Mouse (Mus musculus) frontal cortex, postnatal 14 days (tissue): ENCODE results near the gene Fut1.

Experiments
- DNase-seq, 2 experiments: peaks; one replicate each; pipeline ENCODE4 v3.0.0; 2022; ENCODE audit warnings: low spot score in 2 of 2

Fut1 gene

DNA sequence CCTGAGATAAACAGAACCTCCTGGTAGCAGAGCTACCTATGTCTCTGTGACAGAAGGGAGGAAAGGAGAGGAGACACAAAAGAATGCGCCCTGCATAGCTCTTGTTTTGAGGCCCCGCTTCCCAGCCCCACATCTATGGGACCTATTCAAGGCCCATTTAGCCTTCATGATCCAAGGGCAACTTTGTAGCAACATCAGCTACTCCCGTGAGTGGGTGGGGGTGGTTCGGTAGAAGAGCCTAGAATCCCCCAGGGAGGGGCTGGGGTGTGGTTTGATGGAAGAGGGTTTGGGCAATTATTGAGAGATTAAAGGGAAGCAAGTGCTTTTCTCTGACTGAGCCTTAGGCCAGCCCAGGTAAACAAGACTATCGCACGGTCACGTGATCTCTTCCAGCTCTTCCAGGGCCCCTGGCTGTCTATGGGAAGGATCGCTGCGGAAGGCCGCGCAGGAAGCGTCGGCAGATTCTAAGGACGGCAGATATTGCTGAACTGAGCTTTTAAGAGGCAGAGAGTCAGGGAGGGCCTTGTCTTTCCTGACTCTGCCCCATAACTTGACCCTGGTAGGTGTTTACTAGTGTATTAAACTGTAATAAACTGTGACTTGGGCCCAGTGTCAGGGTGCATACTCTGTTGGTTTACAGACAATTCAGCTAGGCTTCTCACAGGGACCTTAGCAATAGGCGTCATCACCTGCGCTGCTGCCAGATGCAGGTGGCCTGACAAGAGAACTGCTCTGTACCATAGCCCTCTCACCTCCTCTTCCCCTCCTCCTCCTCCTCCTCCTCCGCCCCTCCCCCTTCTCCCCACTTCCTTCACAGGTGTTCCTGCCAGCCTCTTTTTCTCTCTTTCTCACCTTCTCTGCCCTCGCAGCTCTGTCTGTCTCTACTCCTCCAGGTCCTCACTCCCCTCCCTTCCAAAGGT lies 17.9 kb upstream of the Fut1 start:
- no peak for DNase-seq

DNA sequence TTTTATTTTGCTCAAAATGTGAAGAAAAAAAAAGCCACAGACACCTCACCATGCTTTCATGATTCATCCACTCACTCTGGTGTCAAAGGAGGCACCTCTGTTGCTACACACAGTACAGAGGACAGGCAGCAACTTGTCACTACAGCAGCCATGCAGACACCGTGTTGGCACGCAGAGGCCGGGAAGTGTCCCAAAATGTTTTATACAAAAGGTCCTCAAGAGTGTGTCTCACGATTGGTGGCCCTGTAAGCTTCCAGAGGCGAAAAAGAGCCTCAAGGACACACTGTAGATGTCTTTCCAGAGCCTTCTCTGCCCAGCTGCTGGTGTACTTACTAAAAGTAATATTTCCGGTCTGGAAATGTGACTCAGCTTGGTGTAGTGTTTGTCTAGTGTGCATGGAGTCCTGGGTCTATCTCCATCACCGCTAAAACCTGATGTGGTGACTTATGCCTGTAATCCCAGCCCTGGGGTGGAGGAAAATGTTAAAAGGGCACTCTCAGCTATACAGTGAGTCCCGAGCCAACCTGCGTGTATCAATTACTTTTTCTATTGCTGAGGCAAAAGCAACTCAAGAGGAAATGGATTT lies 11.3 kb upstream of the Fut1 start:
- DNase-seq: no peak

DNA sequence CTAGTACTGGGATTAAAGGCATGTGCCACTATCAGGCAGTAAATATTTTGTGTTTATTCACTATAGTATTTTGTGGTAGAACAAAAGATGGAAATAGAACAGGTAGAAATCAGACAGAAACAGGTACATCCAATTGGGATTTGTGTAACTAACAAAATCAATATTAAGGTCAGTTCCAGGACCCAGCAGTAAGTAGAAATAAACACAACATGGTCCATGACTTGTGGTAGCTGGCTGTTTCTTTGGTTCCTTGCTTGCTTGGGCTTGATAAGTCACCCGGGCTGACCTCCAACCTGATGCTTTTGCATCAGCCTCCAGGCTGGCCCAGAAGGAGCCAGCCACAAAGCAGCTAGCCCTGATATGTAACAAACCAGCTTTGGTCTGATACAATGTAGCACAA lies 7.6 kb upstream of the Fut1 start:
- DNase-seq: no peak

DNA sequence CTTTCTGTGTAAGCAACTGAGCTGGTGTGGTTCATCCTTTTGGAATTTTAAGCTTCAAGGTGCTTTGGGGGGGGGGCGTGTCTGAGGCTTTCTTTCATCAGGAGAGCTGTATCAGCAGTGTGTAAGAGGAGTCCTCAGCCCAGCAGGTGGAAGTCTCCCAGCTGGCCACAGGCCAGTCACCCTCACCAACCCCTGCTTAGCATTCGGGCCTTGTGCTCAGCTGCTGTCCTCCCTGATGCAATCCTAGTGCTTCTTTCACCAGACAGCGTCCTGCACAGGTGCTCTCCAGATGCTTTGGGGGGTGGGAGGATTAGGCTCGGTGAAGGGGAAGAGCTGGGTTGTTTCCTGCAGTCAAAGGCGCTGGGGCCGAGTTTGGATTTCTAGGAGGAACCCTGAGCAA lies 812 bp upstream of the Fut1 start:
- no peak for DNase-seq

DNA sequence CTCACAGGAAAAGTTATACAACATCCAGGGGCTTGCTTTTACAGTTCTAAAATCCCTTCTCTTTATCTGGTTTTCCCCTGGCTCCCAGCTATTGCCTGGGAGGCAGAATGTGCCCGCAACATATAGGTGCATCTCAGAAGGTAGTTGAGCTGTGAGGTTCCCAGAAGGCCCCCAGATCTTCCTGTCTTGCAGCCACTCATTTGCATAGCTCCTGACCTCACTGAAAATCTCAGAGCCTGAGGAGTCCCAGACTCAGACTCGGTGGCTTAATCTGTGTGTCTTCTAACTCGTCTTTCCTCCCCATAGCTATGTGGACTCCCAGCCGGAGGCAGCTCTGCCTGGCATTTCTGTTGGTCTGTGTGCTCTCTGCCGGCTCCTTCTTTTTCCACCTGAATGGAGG lies 1.2 kb downstream of the Fut1 start:
- DNase-seq: no peak

DNA sequence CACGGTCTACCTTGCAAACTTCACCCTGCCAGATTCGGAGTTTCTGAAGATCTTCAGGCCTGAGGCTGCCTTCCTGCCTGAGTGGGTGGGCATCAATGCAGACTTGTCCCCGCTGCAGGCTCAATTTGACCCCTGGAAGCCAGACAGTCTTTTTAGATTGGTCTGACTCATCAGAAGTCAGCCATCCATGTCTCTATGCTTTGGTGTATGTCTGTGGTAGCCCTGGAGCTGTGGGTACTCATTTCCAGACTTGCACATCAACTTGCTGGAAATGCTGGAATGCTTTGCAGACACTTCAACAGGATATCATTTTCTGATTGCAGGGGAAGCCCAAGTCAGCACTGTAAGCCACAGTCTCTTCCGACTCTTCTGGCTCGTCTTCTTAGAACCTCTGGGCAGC lies 2.5 kb downstream of the Fut1 start:
- no peak for DNase-seq

DNA sequence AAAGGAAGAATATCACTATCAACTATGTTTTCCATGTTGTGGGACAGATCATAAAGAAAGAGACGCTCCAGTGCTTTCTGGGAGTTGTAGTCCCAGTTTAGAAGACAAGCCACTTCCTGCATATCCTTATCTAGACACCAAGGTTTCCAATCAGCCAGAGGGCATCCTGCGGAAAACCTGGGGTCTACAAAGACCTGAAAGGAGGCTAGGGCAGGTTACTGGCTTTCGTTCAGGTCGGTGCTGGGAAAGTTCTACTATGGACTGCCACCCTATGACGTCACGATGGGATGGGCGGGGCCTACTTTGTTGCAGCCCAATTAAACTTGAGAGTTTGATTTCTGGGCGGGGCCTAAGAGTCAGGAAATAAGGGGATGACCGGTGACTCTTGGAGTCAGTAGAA lies 4.4 kb downstream of the Fut1 start, which contains the start of gene Izumo1:
Gene Izumo1, plus strand, starts transcription at position 369 of the 400 bp plus-strand sequence.
- DNase-seq: no peak

DNA sequence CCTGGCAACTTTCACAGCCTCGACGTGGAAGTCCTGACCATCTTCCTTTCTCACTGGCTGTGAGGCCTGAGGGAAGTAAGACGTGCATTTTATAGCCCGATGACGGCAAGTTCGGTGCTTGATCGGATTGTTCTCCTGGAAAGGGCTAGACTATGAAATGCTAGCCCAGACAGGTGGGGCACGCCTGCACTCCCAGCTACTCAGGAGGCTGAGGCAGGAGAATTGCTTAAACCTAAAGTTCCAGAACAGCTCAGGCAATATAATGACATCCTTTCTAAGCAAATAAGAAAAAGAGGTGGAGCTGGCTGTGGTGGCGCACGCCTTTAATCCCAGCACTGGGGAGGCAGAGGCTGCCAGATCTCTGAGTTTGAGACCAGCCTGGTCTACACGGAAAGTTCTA lies 6.4 kb downstream of the Fut1 start:
- no peak for DNase-seq

DNA sequence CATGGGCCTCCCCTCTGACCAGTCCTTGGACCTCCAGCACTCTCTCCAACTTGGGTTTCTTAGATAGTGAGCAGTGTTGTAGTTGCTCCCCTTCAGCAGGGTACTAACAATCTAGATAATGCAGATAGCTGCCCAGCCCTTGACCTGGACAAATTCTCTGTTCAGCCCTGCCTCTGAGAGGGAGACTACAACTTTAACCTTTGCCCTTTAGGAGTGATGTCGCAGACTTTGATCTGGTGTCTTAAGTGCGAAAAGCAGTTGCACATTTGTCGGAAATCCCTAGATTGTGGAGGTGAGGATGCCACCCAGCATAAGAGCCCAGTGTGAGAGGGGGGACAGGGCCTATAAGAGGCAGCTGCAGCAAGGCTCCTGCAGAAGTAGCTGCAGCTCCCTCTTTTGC lies 7.6 kb downstream of the Fut1 start:
- DNase-seq: no peak

DNA sequence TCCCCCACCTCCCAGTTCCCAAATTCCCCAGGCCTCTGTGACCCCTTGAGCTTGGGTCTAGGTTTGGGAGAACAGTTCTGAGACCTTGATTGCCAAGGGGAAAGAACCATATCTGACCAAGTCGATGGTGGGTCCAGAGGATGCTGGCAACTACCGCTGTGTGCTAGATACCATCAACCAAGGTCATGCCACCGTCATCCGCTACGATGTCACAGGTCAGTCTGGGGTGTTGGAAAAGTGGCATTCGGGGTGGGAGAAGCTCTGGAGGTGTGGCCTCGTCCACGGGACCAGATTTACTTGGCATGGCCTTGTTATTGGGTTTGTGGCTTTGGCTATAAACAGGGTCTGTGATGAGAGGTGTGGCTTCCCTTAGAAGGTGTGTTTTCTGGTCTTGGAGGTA lies 8.4 kb downstream of the Fut1 start:
- DNase-seq: no peak

DNA sequence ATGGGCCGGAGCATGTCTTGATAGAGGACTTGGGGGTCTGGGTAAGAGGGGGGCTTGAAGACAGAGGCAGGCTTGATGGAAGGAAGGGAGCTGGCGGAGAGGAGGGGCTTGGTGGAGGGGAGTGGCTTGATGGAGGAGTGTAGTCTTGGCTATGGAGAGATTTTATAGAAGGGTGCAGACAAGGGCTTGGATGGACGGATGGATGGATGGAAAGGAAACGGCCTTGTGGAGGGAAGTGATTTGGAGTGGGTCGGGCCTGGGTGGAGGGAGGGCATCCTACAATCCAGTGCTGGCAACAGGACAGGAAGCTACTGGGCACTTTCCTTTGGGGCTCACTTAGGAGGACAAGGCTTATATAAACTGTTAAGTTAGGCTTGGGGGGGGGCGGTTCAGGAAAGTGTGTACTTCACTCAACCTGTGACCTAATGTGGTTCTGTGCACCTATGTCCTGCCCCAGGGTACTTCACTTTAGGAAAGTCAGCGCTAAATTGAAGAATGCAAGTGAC lies 9.5 kb downstream of the Fut1 start:
- DNase-seq: no peak

DNA sequence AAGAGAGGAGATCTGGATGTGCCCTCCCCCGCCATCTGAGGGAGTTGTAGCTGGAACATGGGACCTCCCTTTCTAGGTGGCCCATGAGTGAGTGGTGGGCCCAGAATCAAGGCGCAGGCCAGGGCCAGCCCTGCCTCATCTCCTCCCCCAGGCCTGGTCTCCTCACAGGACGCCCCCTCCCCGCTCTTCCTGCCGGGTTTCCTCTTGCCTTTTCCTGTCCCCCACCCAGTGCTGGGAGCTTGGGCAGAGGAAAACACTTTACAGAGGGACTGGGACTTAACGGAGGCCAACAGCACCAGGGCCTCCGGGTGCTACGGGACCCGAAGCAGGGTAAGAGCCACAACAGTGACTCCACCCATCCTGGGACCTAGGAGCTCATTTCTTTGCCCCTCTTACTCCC lies 10.2 kb downstream of the Fut1 start, which contains the start of gene Rasip1:
Gene Rasip1, plus strand, starts transcription at position 228 of the 400 bp plus-strand sequence.
- DNase-seq: no peak

DNA sequence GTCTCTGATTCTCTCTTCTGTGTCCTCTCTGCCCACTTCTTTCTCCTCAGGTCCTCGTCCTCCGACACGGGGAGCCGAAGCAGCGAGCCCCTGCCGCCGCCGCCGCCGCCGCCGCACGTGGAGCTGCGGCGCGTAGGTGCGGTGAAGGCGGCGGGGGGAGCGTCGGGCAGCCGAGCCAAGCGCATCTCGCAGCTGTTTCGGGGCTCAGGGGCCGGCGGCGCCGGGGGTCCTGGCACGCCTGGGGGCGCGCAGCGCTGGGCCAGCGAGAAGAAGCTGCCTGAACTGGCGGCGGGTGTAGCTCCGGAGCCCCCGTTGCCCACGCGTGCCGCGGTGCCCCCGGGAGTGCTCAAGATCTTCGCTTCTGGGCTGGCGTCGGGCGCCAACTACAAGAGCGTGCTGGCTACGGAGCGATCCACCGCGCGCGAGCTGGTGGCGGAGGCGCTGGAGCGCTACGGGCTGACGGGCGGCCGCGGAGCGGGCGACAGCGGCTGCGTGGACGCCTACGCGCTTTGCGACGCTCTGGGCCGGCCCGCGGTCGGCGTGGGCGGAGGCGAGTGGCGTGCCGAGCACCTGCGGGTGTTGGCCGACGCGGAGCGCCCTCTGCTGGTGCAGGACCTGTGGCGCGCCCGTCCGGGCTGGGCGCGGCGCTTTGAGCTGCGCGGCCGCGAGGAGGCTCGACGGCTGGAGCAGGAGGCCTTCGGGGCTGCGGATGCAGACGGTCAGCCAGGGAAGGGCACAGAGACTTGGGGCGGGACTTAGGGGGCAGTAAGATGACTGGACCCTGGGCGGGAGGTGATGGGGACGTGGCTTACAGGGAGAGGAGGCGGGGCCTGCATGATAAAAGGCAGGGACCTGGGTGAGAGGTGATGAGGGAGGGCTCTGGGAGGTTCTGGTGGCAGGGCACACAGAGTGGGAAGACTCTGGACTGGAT lies 11.5 kb downstream of the Fut1 start:
- peak in 1 of 2 experiments; percentile 68 for DNase-seq

DNA sequence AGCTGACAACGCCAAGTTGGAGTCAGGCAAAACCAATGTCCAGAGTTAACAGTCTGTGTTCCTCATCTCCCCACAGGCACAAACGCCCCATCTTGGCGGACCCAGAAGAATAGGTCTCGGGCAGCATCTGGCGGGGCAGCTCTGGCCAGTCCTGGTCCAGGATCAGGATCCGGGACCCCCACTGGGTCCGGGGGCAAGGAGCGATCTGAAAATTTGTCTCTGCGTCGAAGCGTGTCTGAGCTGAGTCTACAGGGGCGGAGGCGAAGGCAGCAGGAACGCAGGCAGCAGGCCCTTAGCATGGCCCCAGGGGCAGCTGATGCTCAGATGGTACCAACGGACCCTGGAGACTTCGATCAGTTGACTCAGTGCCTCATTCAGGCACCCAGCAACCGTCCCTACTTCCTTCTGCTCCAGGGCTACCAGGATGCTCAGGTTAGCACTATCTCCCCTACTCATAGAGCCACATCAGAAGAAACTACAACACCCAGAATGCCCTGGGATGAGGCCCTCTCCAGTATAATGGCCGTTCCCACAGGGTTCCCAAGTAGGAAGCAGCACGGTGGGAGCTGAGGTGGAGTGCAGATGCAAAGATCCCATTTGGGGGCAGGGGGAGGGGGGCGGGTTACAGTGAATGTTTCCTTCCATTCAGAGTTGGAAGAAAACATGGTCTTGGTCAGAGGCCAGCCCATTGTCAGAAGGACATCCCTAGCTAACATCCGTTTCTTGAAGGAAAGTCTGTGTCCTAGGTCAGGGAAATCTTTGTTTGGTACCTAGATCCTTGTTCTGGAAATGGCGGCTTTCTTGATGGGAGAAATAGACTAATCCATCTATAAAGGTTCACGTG lies 13.2 kb downstream of the Fut1 start:
- no peak for DNase-seq

DNA sequence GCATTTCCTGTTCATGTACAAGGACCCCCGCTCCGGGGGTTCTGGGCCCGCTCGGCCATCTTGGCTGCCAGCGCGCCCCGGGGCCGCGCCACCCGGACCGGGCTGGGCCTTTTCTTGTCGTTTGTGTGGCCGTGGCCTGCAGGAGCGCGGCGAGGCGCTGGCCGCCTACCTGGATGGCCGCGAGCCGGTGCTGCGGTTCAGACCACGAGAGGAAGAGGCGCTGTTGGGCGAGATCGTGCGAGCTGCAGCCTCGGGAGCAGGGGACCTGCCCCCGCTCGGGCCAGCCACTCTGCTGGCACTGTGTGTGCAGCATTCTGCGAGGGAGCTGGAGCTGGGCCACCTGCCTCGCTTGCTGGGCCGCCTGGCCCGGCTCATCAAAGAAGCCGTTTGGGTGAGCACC lies 15.4 kb downstream of the Fut1 start:
- DNase-seq: no peak

DNA sequence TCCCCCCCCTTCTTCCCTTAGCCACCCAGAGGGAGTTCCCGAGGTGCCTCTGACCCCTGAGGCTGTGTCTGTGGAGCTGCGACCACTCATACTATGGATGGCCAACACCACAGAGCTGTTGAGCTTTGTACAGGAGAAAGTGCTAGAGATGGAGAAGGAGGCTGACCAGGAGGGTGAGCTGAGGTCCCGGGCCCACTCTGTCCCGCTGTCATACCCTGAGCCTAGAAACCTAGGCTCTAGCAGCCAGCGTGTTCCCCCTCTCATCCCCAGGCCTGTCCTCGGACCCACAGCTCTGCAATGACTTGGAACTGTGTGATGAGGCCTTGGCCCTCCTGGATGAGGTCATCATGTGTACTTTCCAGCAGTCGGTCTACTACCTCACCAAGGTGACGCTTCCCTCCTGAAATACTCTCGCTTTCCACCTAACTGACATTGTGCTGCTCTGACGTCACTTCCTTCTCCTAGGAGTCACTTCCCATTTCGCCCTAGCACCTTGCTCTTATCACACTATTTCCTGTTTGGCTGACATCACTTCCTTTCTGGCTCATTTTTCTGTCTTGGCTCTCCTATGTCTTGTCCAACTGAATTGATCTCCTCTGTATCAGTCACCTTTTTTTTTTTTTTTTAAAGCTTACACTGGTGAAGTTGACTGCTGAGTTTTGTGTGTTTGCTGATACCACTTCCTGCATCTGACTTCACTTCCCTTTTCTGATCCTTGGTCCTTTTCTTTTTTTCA lies 18.0 kb downstream of the Fut1 start:
- no peak for DNase-seq

DNA sequence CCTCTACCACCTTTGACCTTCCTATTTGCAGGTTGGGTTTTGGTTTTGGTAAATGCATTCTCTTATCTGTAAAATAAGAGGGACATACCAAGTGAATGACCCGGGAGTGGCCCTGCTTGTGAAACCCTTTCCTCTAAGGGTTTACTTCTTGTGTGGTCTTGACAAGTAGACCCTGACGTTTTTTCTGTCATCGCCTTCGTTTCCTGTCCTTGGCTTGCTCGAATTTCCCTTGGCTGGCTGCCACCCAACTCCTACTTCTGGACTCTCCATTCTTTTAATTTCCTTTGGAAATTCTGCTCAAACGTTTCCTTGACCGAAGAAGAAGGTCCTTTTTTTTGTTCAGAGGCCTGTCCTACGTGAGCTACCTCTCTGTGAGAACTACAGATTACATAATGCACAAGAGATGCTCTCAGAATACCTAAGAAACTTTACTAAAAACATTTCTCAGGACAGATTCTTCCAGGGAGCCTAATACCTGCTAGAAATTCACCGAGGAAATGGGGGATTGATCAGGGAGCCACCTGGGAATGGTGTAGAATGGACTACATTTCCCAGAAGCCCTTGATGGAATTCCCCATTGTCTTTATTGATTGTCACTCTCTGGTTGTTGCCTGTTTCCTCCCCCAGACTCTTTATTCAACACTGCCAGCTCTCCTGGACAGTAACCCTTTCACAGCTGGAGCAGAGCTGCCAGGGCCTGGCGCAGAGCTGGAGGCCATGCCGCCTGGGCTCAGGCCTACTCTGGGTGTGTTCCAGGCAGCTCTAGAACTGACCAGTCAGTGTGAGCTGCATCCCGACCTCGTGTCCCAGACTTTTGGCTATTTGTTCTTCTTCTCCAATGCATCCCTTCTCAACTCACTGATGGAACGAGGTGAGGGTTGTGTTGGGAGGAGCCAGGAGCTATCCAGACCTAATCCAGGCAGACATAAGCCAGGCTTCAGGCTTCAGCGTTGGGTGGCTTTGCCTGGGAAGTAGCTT lies 18.9 kb downstream of the Fut1 start:
- DNase-seq: no peak

DNA sequence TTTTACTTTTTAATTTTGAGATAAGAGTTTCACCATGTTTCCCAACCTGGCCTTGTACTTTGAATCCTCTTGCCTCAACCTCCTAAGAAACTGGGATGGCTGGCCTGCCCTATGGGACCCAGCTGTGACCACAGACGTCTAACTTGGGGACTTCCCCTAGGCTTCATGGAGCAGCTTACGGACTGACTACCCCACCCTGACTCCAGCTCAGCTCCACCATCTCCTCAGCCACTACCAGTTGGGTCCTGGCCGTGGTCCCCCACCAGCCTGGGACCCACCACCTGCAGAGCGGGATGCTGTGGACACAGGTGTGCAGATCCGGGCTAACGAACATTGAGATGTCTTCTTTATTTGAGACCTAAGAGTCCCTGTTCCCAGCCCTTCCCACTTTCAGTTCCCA lies 20.6 kb downstream of the Fut1 start:
- DNase-seq: no peak
